Mouse (Mus musculus) testis, postnatal 14 days (tissue): ENCODE results near the gene 9630041A04Rik.

Source experiments
- DNase-seq: peaks from one replicate; pipeline ENCODE4 v3.0.0; 2021; ENCODE audit warnings: low spot score

9630041A04Rik gene

GRCm38 (mm10) chr9:101861596-101862471 is at the start of gene 9630041A04Rik:
TSS of gene 9630041A04Rik (plus strand) at chr9:101861841.
- DNase-seq: no peak

- no peak for DNase-seq
Measured at GRCm38 (mm10) chr9:101823896-101824295, 37.7 kb upstream of the 9630041A04Rik start.

- DNase-seq: no peak
Measured at GRCm38 (mm10) chr9:101825626-101826025, 36.0 kb upstream of the 9630041A04Rik start.

- DNase-seq: no peak
Measured at GRCm38 (mm10) chr9:101833619-101834018, 28.0 kb upstream of the 9630041A04Rik start.

GRCm38 (mm10) chr9:101841101-101841500 is 20.5 kb upstream of the 9630041A04Rik start:
- DNase-seq: no peak

- DNase-seq: no peak
Measured at GRCm38 (mm10) chr9:101843893-101844292, 17.7 kb upstream of the 9630041A04Rik start.

- DNase-seq: no peak
Measured at GRCm38 (mm10) chr9:101845691-101846090, 15.9 kb upstream of the 9630041A04Rik start.

- DNase-seq: peak; percentile 22
Measured at GRCm38 (mm10) chr9:101862481-101863065, 932 bp downstream of the 9630041A04Rik start.

GRCm38 (mm10) chr9:101863130-101863529 is 1.5 kb downstream of the 9630041A04Rik start:
- DNase-seq: no peak

- no peak for DNase-seq
Measured at GRCm38 (mm10) chr9:101868593-101868992, 7.0 kb downstream of the 9630041A04Rik start.

- no peak for DNase-seq
Measured at GRCm38 (mm10) chr9:101870034-101870433, 8.4 kb downstream of the 9630041A04Rik start.

GRCm38 (mm10) chr9:101875306-101875705 is 13.7 kb downstream of the 9630041A04Rik start:
- no peak for DNase-seq

GRCm38 (mm10) chr9:101877109-101877987 is 15.7 kb downstream of the 9630041A04Rik start:
- no peak for DNase-seq

- no peak for DNase-seq
Measured at GRCm38 (mm10) chr9:101883295-101883694, 21.7 kb downstream of the 9630041A04Rik start.

- no peak for DNase-seq
Measured at GRCm38 (mm10) chr9:101897851-101898250, 36.2 kb downstream of the 9630041A04Rik start.

- no peak for DNase-seq
Measured at GRCm38 (mm10) chr9:101903406-101903805, 41.8 kb downstream of the 9630041A04Rik start.

GRCm38 (mm10) chr9:101907747-101908255 is 46.2 kb downstream of the 9630041A04Rik start:
- no peak for DNase-seq

GRCm38 (mm10) chr9:101908849-101909248 is 47.2 kb downstream of the 9630041A04Rik start:
- no peak for DNase-seq

- DNase-seq: no peak
Measured at GRCm38 (mm10) chr9:101909491-101909890, 47.9 kb downstream of the 9630041A04Rik start.

- no peak for DNase-seq
Measured at GRCm38 (mm10) chr9:101911176-101911866, 49.7 kb downstream of the 9630041A04Rik start.

GRCm38 (mm10) chr9:101915082-101915481 is 53.4 kb downstream of the 9630041A04Rik start:
- DNase-seq: no peak
